Mouse (Mus musculus) midbrain, postnatal 0 days (tissue): Measurements from ENCODE around the gene Diaph2. TPM values are rescaled to one million over a fixed set of nuclear protein-coding genes. Genes with fewer than 3 reads are reported as not detected.
"Not testable (repeated sequence)": the region's sequence is repeated elsewhere in the genome, so short reads cannot be mapped to it uniquely, and the experiment has no call there.

Experiments used
- ATAC-seq: fragments of 200-750 bp; cut with Nextera tagmentation; 2 replicates; pipeline ENCODE4 v1.8.0; 2017; ENCODE audit warnings: moderate number of reproducible peaks, mild to moderate bottlenecking, moderate TSS enrichment, moderate library complexity; ENCODE audit not compliant: low FRiP score
- DNase-seq: peaks from one replicate; pipeline ENCODE4 v3.0.0-alpha.2; 2015; ENCODE audit warnings: low spot score
- H3K27ac ChIP-seq: fragments of 300-500 bp; sonication (generic); 2 replicates; pipeline ENCODE4 v1.5.1; 2014; ENCODE audit warnings: low read depth, mild to moderate bottlenecking, low read length, mixed read lengths
- H3K27me3 ChIP-seq: fragments of 300-500 bp; sonication (generic); 2 replicates; pipeline ENCODE4 v1.6.1; 2014; ENCODE audit warnings: low read length, control low read depth, mixed read lengths; ENCODE audit not compliant: insufficient read depth
- H3K36me3 ChIP-seq: fragments of 300-500 bp; sonication (generic); 2 replicates; pipeline ENCODE4 v1.6.1; 2014; ENCODE audit warnings: low read length, control low read depth, mixed read lengths; ENCODE audit not compliant: insufficient read depth
- H3K4me1 ChIP-seq: fragments of 300-500 bp; sonication (generic); 2 replicates; pipeline ENCODE4 v1.6.1; 2014; ENCODE audit warnings: mild to moderate bottlenecking, control low read depth, antibody characterized with exemption, low read length, mixed read lengths; ENCODE audit not compliant: insufficient read depth
- H3K4me2 ChIP-seq: fragments of 300-500 bp; sonication (generic); 2 replicates; pipeline ENCODE4 v1.6.1; 2014; ENCODE audit warnings: low read depth, mild to moderate bottlenecking, low read length, mixed read lengths; ENCODE audit not compliant: poor library complexity, severe bottlenecking
- H3K4me3 ChIP-seq: fragments of 300-500 bp; sonication (generic); 2 replicates; pipeline ENCODE4 v1.5.1; 2014; ENCODE audit warnings: low read depth, mild to moderate bottlenecking, low read length, moderate library complexity
- H3K9ac ChIP-seq: fragments of 300-500 bp; sonication (generic); replicated peaks from 2 replicates; pipeline ENCODE4 v1.6.1; 2014; ENCODE audit warnings: mild to moderate bottlenecking, low read length, moderate library complexity, mixed read lengths; ENCODE audit not compliant: poor library complexity, severe bottlenecking
- H3K9me3 ChIP-seq: fragments of 300-500 bp; sonication (generic); 2 replicates; pipeline ENCODE4 v1.6.1; 2016; ENCODE audit warnings: low read length, control low read depth
- CTCF ChIP-seq: IDR thresholded peaks from 2 replicates; pipeline ENCODE4 v1.5.1; 2016; ENCODE audit warnings: antibody characterized with exemption, mild to moderate bottlenecking
- WGBS: fragments of 180-500 bp; shearing (Covaris S2); extraction: QIAGEN DNeasy Blood & Tissue Kit; methylation state at CpG from one replicate; pipeline ENCODE4 v1.1.7; 2014; 5-methylcytosine and 5-hydroxymethylcytosine counted together
- polyA plus RNA-seq: library from polyadenylated mRNA; unstranded; fragments of >200 nt; fragmentation: Nextera tagmentation; extraction: Ambion mirVana; gene quantifications from 2 replicates; pipeline ENCODE4 v1.2.1, GENCODE M21; 2015
- total RNA-seq: library from RNA; depleted of rRNA; stranded (reverse); fragments of >200 nt; gene quantifications from 2 replicates; pipeline ENCODE4 v1.2.3, GENCODE M21; 2014

The Diaph2 gene
- total and polyA plus RNA-seq, 2 experiments from 2014 or later = 3.9 to 4.8 TPM

- no peak overlapping the region for H3K4me3 ChIP-seq
- no peak overlapping the region for H3K4me2 ChIP-seq
- DNase-seq (no peak), ATAC-seq (no peak)
- TF ChIP-seq CTCF = no peak
- no peaks in the 10 kb centered on the region for H3K9me3 ChIP-seq
- no peak overlapping the region for H3K9ac ChIP-seq
- H3K27me3 ChIP-seq = no peaks in the 10 kb centered on the region
- 83% methylated on average over 1 of the region's 1 CpGs for WGBS
- no peaks in the 10 kb centered on the region for H3K4me1 ChIP-seq
- H3K27ac ChIP-seq = no peak overlapping the region
- H3K36me3 ChIP-seq = no peaks in the 10 kb centered on the region
Measured at GRCm38 (mm10) chrX:129776761-129777160, 27.2 kb downstream of the Diaph2 start.

DNA sequence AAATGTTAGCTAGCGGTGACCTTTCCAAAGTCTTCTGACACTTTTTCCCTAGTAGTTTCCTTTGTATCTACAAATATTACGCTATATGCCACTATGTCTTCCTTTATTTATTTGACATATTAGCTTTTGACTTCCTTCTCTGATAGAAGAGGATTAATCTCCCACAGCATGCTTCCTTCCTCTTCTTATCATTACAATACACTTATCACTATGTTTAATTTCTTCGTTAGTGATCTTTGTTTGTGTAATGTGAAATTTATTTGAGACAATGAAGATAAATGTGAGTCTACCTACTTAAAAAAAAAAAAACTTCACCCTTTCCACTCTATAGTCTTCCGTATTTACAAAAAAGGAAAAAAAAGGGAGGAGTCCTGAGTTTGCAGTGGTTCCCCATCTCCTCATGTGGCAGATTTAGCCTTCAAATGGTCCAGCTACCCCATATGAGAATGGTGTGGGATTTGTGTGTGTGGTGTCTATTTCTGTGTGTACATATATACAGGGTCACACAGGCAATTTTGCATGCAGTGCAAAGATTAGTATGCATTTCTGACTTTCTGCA, 27.9 kb downstream of the Diaph2 start:
- ATAC-seq (no peak), DNase-seq (no peak)
- no peak for TF ChIP-seq CTCF
- Histone ChIP-seq H3K4me2 (no peak overlapping the region), H3K27me3 (no peaks in the 10 kb centered on the region), H3K27ac (no peak overlapping the region), H3K9ac (no peak overlapping the region), H3K36me3 (no peaks in the 10 kb centered on the region), H3K9me3 (no peaks in the 10 kb centered on the region), H3K4me3 (no peak overlapping the region), H3K4me1 (no peaks in the 10 kb centered on the region)
- WGBS = 81% methylated on average over 4 of the region's 4 CpGs

DNA sequence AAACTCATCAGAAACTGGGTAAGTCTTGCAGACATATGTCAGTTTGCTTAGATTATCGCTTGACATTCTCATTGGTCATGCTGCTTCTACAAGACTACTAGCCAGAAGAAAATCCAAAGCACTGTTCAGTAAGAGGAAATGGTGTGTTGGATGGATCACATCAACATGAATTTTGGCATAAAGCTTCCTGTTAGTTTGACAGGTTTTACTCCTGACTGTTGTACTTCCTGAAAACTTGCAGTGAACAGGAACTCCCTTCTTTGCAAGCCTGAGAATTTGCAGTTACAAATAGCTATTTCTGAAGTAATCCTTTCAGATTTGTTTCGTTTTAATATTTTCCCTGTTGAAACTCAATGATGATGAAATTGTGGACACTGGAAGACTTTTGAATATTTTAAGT, 32.3 kb downstream of the Diaph2 start:
- Histone ChIP-seq H3K27ac (no peak overlapping the region), H3K9ac (no peak overlapping the region), H3K4me3 (no peak overlapping the region), H3K36me3 (no peaks in the 10 kb centered on the region), H3K4me2 (no peak overlapping the region), H3K27me3 (no peaks in the 10 kb centered on the region), H3K9me3 (no peaks in the 10 kb centered on the region), H3K4me1 (no peaks in the 10 kb centered on the region)
- WGBS = 83% methylated on average over 2 of the region's 2 CpGs
- TF ChIP-seq CTCF = no peak
- no peak for ATAC-seq
- no peak for DNase-seq

DNA sequence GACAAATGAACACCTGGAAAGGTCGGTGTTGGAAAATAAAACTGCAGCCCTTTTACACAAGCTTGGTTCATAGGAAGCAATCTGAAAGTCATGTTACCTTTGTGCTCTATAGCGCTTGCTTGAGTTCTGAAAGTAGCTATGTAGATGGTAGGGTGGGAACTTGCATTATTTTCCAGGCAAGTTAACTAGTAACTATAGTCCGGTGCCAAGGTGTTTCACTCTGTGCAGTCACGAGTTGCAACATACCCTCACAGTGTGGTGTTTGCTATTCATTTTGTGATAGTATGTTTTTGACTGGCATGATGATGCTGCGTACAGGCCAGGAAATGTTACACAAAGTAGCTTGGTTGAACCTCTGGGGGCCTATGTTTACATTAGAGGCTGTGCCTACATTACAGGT, 34.5 kb downstream of the Diaph2 start:
- Histone ChIP-seq H3K9ac (no peak overlapping the region), H3K4me1 (no peaks in the 10 kb centered on the region), H3K36me3 (no peaks in the 10 kb centered on the region), H3K27ac (no peak overlapping the region), H3K9me3 (no peaks in the 10 kb centered on the region), H3K4me3 (no peak overlapping the region), H3K27me3 (no peaks in the 10 kb centered on the region), H3K4me2 (no peak overlapping the region)
- 90% methylated on average over 5 of the region's 5 CpGs for WGBS
- ATAC-seq (no peak), DNase-seq (no peak)
- no peak for TF ChIP-seq CTCF

DNA sequence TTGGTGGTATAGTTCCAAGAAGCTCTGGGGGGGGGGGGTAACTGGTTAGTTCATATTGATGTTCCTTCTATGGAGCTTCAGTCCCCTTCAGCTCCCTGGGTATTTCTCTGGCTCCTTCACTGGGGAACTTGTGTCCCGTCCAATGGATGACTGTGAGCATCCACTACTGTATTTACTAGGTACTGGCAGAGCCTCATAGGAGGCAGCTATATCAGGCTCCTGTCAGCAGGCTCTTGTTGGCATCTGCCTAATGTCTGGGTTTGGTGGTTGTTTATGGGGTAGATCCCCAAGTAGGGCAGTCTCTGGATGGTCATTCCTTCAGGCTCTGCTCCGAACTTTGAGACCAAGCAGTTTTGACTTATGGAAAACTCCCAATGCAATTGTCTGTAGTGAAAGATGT, 50.4 kb downstream of the Diaph2 start:
- H3K27me3 ChIP-seq, ATAC-seq, H3K9ac ChIP-seq, H3K4me2 ChIP-seq, DNase-seq, H3K27ac ChIP-seq, H3K4me3 ChIP-seq, H3K36me3 ChIP-seq, H3K4me1 ChIP-seq, H3K9me3 ChIP-seq: not testable (repeated sequence)
- WGBS = 76% methylated on average over 2 of the region's 2 CpGs

DNA sequence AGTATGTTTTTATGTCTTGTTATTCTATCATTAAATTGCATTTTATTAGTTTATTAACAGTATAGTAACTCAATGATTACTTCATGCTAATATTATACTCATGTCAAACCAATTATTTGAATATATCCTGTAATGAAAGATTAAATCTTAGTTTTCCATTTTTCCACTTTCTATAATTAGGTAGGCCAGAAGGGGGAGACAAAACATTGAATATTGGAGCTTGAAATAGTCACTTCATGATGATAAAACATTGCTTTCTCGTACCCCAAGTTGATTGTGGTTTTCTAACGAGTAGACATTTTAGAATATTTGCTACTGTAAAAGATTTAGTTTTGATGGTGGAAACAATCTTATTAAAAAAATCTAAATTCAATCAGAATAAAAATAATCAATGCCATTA, 82.4 kb downstream of the Diaph2 start:
- ATAC-seq (no peak), DNase-seq (peak; percentile 46)
- no peak overlapping the region for H3K9ac ChIP-seq
- H3K4me1 ChIP-seq = no peaks in the 10 kb centered on the region
- H3K27ac ChIP-seq = no peak overlapping the region
- H3K4me2 ChIP-seq = no peak overlapping the region
- no peaks in the 10 kb centered on the region for H3K9me3 ChIP-seq
- TF ChIP-seq CTCF = peak; percentile 74
- no peaks in the 10 kb centered on the region for H3K27me3 ChIP-seq
- H3K4me3 ChIP-seq = no peak overlapping the region
- no peaks in the 10 kb centered on the region for H3K36me3 ChIP-seq
- 29% methylated on average over 2 of the region's 2 CpGs for WGBS
